Comparison of ENCODE assay signal across 18 mouse cellular contexts in genomic region chr2:94049471-94050176, GRCm38 (mm10). TPM values are rescaled to one million over a fixed set of nuclear protein-coding genes. Genes with fewer than 3 reads are reported as not detected.
DNase-seq lines count a peak whose midpoint lies in the region; ATAC-seq lines count a peak whose summit lies in the region.
"Had no signal": no experiment of that assay in that cellular context is flagged by ENCODE, and none has a peak within 500 bp of the region (broad histone marks: within the 10 kb centered on the region; RNA-seq: fewer than 3 reads in every experiment).

No protein-coding gene starts in this region.

- peaks cover 35% of the 10 kb centered on the region for H3K4me1 ChIP-seq in hindbrain, embryonic 13.5 days (replicated peaks)
- no peaks in the 10 kb centered on the region for H3K4me1 ChIP-seq in hindbrain, embryonic 11.5 days (replicated peaks; ENCODE audit: control insufficient read depth, insufficient read depth, low read length)
- peaks cover 36% of the 10 kb centered on the region for H3K4me1 ChIP-seq in forebrain, embryonic 15.5 days
- peaks cover 31% of the 10 kb centered on the region for H3K4me1 ChIP-seq in midbrain, embryonic 15.5 days

- ATAC-seq in hindbrain, embryonic 13.5 days (ENCODE audit: low FRiP score), result peak; percentile 67; the same call in 1 of the 2 replicates
- ATAC-seq in hindbrain, embryonic 11.5 days (ENCODE audit: low FRiP score), result no peak
- peak; percentile 62 for ATAC-seq in forebrain, embryonic 15.5 days (replicated peaks)
- ATAC-seq in midbrain, embryonic 15.5 days (replicated peaks), result peak; percentile 90

- no peaks in the 10 kb centered on the region for H3K36me3 ChIP-seq in hindbrain, embryonic 13.5 days
- no peaks in the 10 kb centered on the region for H3K36me3 ChIP-seq in hindbrain, embryonic 11.5 days (ENCODE audit: control insufficient read depth, insufficient read depth, low read length)
- no peaks in the 10 kb centered on the region for H3K36me3 ChIP-seq in forebrain, embryonic 15.5 days
- no peaks in the 10 kb centered on the region for H3K36me3 ChIP-seq in midbrain, embryonic 15.5 days (replicated peaks)
- H3K36me3 ChIP-seq: heart, embryonic 10.5 days had no signal

- no peaks in the 10 kb centered on the region for H3K27me3 ChIP-seq in hindbrain, embryonic 13.5 days
- H3K27me3 ChIP-seq in hindbrain, embryonic 11.5 days (ENCODE audit: control insufficient read depth, insufficient read depth, low read length), result no peaks in the 10 kb centered on the region
- no peaks in the 10 kb centered on the region for H3K27me3 ChIP-seq in forebrain, embryonic 15.5 days
- no peaks in the 10 kb centered on the region for H3K27me3 ChIP-seq in midbrain, embryonic 15.5 days (replicated peaks)

- H3K4me2 ChIP-seq in hindbrain, embryonic 13.5 days, result no peak overlapping the region
- H3K4me2 ChIP-seq in hindbrain, embryonic 11.5 days (replicated peaks; ENCODE audit: low read depth, low read length), result no peak overlapping the region
- no peak overlapping the region for H3K4me2 ChIP-seq in forebrain, embryonic 15.5 days (replicated peaks)
- peak overlapping the region; percentile 24 for H3K4me2 ChIP-seq in midbrain, embryonic 15.5 days
- H3K4me2 ChIP-seq: liver, embryonic 11.5 days had no signal

- H3K4me3 ChIP-seq in hindbrain, embryonic 13.5 days, result no peak overlapping the region
- H3K4me3 ChIP-seq in hindbrain, embryonic 11.5 days (ENCODE audit: low read depth, low read length), result no peak overlapping the region
- no peak overlapping the region for H3K4me3 ChIP-seq in forebrain, embryonic 15.5 days
- H3K4me3 ChIP-seq in midbrain, embryonic 15.5 days, result no peak overlapping the region
- H3K4me3 ChIP-seq: heart, embryonic 10.5 days had no signal

- no peaks in the 10 kb centered on the region for H3K9me3 ChIP-seq in hindbrain, embryonic 13.5 days
- H3K9me3 ChIP-seq in hindbrain, embryonic 11.5 days (ENCODE audit: control insufficient read depth, low read length), result no peaks in the 10 kb centered on the region
- no peaks in the 10 kb centered on the region for H3K9me3 ChIP-seq in forebrain, embryonic 15.5 days
- no peaks in the 10 kb centered on the region for H3K9me3 ChIP-seq in midbrain, embryonic 15.5 days
- H3K9me3 ChIP-seq: heart, embryonic 10.5 days had no signal

- no peak overlapping the region for H3K9ac ChIP-seq in hindbrain, embryonic 13.5 days
- no peak overlapping the region for H3K9ac ChIP-seq in hindbrain, embryonic 11.5 days (ENCODE audit: low read depth, low read length)
- H3K9ac ChIP-seq in forebrain, embryonic 15.5 days (replicated peaks), result no peak overlapping the region
- no peak overlapping the region for H3K9ac ChIP-seq in midbrain, embryonic 15.5 days

- DNase-seq in hindbrain, embryonic 11.5 days (ENCODE audit: low spot score), result no peak
- peak; percentile 27 for DNase-seq in NIH3T3 (ENCODE audit: low read depth)
- no peak for DNase-seq in kidney, adult 18-20 months
- no peak for DNase-seq in cerebellum, adult 9-10 months
- DNase-seq in right cerebral cortex, postnatal 14 days, result no peak
- DNase-seq: adrenal gland, postnatal 14 days; cerebellum, postnatal 25 days; gastrocnemius, postnatal 14 days; heart, postnatal 4 days; right cerebral cortex, postnatal 4 days had no signal

- WGBS in hindbrain, embryonic 13.5 days, result 49% methylated on average over 5 of the region's 5 CpGs
- WGBS in hindbrain, embryonic 11.5 days, result 83% methylated on average over 5 of the region's 5 CpGs
- 65% methylated on average over 5 of the region's 5 CpGs for WGBS in forebrain, embryonic 15.5 days
- 36% methylated on average over 5 of the region's 5 CpGs for WGBS in midbrain, embryonic 15.5 days

- peak overlapping the region; percentile 83 for H3K27ac ChIP-seq in hindbrain, embryonic 13.5 days
- H3K27ac ChIP-seq in hindbrain, embryonic 11.5 days (ENCODE audit: low read depth, low read length), result no peak overlapping the region
- H3K27ac ChIP-seq in forebrain, embryonic 15.5 days (replicated peaks), result peak overlapping the region; percentile 78
- H3K27ac ChIP-seq in midbrain, embryonic 15.5 days, result peak overlapping the region; percentile 88
- H3K27ac ChIP-seq: heart, embryonic 10.5 days; kidney, postnatal 0 days had no signal

RNA-seq across cellular contexts. Expression of gene Alkbh3, which starts 39.0 kb away (rescaled TPM):
- 46.3 and 48.5 TPM in 2 replicates for polyA plus RNA-seq in hindbrain, embryonic 13.5 days (2015; fragmentation: Nextera tagmentation; extraction: Ambion mirVana)
- 51.9 and 53.4 TPM in 2 replicates for polyA plus RNA-seq in hindbrain, embryonic 11.5 days (2014; fragmentation: Nextera tagmentation; extraction: Ambion mirVana)
- 54.9 and 58.1 TPM in 2 replicates for polyA plus RNA-seq in forebrain, embryonic 15.5 days (2015; fragmentation: Nextera tagmentation; extraction: Ambion mirVana)
- polyA plus RNA-seq in midbrain, embryonic 15.5 days (2015; fragmentation: Nextera tagmentation; extraction: Ambion mirVana), result 47.0 and 50.7 TPM in 2 replicates

RNA-seq across cellular contexts. Expression of gene Gm27027, which starts 53.5 kb away (rescaled TPM):
- polyA plus RNA-seq in hindbrain, embryonic 13.5 days (2015; fragmentation: Nextera tagmentation; extraction: Ambion mirVana), result not detected in 2 replicates
- polyA plus RNA-seq in hindbrain, embryonic 11.5 days (2014; fragmentation: Nextera tagmentation; extraction: Ambion mirVana), result not detected in 2 replicates
- not detected in 2 replicates for polyA plus RNA-seq in forebrain, embryonic 15.5 days (2015; fragmentation: Nextera tagmentation; extraction: Ambion mirVana)
- polyA plus RNA-seq in midbrain, embryonic 15.5 days (2015; fragmentation: Nextera tagmentation; extraction: Ambion mirVana), result not detected in 2 replicates
- polyA plus RNA-seq: C2C12; embryonic facial prominence, embryonic 11.5 days; heart, embryonic 10.5 days; kidney, postnatal 0 days; liver, embryonic 11.5 days had no signal
